Mouse (Mus musculus) intestine, embryonic 14.5 days (tissue): ENCODE measurements around the gene Prkag1. TPM values are rescaled to one million over a fixed set of nuclear protein-coding genes. Genes with fewer than 3 reads are reported as not detected.

Experiments
- ATAC-seq: fragments of 200-750 bp; cut with Nextera tagmentation; replicated peaks from 2 replicates; pipeline ENCODE4 v1.8.0; 2017; ENCODE audit warnings: low read depth, moderate number of reproducible peaks, moderate TSS enrichment, moderate library complexity; ENCODE audit not compliant: low FRiP score, low TSS enrichment
- DNase-seq: peaks from one replicate; pipeline ENCODE4 v3.0.0-alpha.2; 2018; ENCODE audit warnings: low spot score
- H3K27ac ChIP-seq: fragments of 300-500 bp; sonication (generic); 2 replicates; pipeline ENCODE4 v1.5.1; 2014; ENCODE audit warnings: low read depth, mild to moderate bottlenecking, control low read depth
- H3K27me3 ChIP-seq: fragments of 300-500 bp; sonication (generic); replicated peaks from 2 replicates; pipeline ENCODE4 v1.6.1; 2014; ENCODE audit warnings: low read length, control low read depth; ENCODE audit not compliant: control insufficient read depth, insufficient read depth
- H3K36me3 ChIP-seq: fragments of 300-500 bp; sonication (generic); 2 replicates; pipeline ENCODE4 v1.6.1; 2014; ENCODE audit warnings: low read length, control low read depth; ENCODE audit not compliant: control insufficient read depth, insufficient read depth
- H3K4me1 ChIP-seq: fragments of 300-500 bp; sonication (generic); replicated peaks from 2 replicates; pipeline ENCODE4 v1.6.1; 2014; ENCODE audit warnings: low read length, control low read depth, mixed read lengths; ENCODE audit not compliant: control insufficient read depth, insufficient read depth
- H3K4me2 ChIP-seq: fragments of 300-500 bp; sonication (generic); 2 replicates; pipeline ENCODE4 v1.6.1; 2014; ENCODE audit warnings: low read length
- H3K4me3 ChIP-seq: fragments of 300-500 bp; sonication (generic); 2 replicates; pipeline ENCODE4 v1.5.1; 2014; ENCODE audit warnings: low read depth, low read length, control low read depth, mixed read lengths
- H3K9ac ChIP-seq: fragments of 300-500 bp; sonication (generic); 2 replicates; pipeline ENCODE4 v1.6.1; 2014; ENCODE audit warnings: mild to moderate bottlenecking, low read length
- H3K9me3 ChIP-seq: fragments of 300-500 bp; sonication (generic); 2 replicates; pipeline ENCODE4 v1.6.1; 2016; ENCODE audit warnings: low read length, control low read depth; ENCODE audit not compliant: control insufficient read depth
- WGBS: fragments of 180-500 bp; shearing (Covaris S2); extraction: QIAGEN DNeasy Blood & Tissue Kit; methylation state at CpG from one replicate; pipeline ENCODE4 v1.1.7; 2014; 5-methylcytosine and 5-hydroxymethylcytosine counted together
- polyA plus RNA-seq: library from polyadenylated mRNA; unstranded; fragments of >200 nt; fragmentation: Nextera tagmentation; extraction: Ambion mirVana; gene quantifications from 2 replicates; pipeline ENCODE4 v1.2.1, GENCODE M21; 2014

Prkag1 gene
- polyA plus RNA-seq, 1 experiment from 2014 or later = 77.3 TPM

DNA sequence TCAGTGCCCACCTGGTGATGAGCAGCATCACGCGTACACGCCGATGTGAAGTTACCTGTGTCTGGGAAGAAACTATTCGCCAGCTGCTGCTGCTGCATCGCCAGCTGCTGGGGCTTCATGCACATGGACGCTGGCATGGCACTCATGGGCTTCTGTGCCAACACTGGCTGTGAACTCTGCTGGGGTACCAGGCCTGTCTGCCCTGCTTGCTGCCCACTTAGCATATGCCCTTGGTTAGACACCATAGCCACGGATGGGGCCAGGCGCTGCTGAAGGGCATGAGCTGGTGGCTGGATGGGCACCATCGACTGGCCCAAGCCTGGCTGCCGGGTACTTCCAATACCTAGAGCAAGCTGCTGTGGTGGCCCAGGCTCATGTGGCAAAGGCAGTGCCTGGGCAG, 17.8 kb upstream of the Prkag1 start:
- Histone ChIP-seq H3K9me3 (no peaks in the 10 kb centered on the region), H3K9ac (no peak overlapping the region), H3K4me1 (no peaks in the 10 kb centered on the region), H3K27ac (no peak overlapping the region), H3K4me2 (no peak overlapping the region), H3K27me3 (no peaks in the 10 kb centered on the region), H3K4me3 (no peak overlapping the region), H3K36me3 (peaks cover 100% of the 10 kb centered on the region)
- ATAC-seq (no peak), DNase-seq (no peak)
- 97% methylated on average over 11 of the region's 11 CpGs for WGBS

DNA sequence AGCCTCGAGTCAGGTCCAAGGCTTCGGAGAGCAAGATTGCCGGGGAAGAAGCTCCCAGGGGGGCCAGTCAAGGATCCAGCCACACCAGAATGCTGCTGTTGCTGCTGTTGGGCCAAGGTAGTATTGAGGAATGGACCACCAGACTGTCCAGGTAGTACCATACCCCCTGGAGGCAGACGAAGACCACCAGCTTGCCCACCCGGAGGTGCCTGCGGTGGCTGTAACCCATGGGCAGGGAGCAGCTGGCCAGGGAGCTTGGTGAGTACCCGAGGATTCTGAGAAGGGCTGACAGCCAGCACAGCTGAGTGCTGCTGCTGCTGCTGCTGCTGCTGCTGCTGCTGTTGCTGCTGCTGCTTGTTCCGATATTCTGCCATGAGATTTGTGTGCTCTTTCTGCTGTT, 14.8 kb upstream of the Prkag1 start:
- WGBS = 89% methylated on average over 8 of the region's 8 CpGs
- H3K9me3 ChIP-seq = no peaks in the 10 kb centered on the region
- no peaks in the 10 kb centered on the region for H3K4me1 ChIP-seq
- DNase-seq (no peak), ATAC-seq (no peak)
- H3K27me3 ChIP-seq = no peaks in the 10 kb centered on the region
- H3K9ac ChIP-seq = no peak overlapping the region
- no peak overlapping the region for H3K4me3 ChIP-seq
- no peak overlapping the region for H3K4me2 ChIP-seq
- peaks cover 100% of the 10 kb centered on the region for H3K36me3 ChIP-seq
- H3K27ac ChIP-seq = no peak overlapping the region

DNA sequence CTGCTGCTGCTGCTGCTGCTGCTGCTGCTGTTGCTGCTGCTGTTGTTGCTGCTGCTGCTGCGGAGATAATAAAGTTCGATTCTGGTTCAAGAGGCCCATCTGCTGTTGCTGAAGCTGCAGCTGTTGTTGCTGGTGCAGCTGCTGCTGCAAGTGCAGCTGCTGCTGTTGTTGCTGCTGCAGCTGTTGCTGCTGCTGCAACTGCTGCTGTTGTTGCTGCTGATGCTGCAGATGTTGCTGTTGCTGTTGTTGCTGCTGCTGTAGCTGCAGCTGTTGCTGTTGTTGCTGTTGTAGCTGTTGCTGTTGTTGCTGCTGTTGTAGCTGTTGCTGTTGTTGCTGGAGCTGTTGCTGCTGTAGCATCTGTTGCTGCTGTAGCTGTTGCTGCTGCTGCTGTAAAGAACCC, 13.8 kb upstream of the Prkag1 start:
- Histone ChIP-seq H3K9me3 (no peaks in the 10 kb centered on the region), H3K27me3 (no peaks in the 10 kb centered on the region), H3K9ac (no peak overlapping the region), H3K36me3 (peaks cover 100% of the 10 kb centered on the region), H3K27ac (no peak overlapping the region), H3K4me3 (no peak overlapping the region), H3K4me2 (no peak overlapping the region), H3K4me1 (no peaks in the 10 kb centered on the region)
- WGBS = 95% methylated on average over 2 of the region's 2 CpGs
- ATAC-seq (no peak), DNase-seq (no peak)

DNA sequence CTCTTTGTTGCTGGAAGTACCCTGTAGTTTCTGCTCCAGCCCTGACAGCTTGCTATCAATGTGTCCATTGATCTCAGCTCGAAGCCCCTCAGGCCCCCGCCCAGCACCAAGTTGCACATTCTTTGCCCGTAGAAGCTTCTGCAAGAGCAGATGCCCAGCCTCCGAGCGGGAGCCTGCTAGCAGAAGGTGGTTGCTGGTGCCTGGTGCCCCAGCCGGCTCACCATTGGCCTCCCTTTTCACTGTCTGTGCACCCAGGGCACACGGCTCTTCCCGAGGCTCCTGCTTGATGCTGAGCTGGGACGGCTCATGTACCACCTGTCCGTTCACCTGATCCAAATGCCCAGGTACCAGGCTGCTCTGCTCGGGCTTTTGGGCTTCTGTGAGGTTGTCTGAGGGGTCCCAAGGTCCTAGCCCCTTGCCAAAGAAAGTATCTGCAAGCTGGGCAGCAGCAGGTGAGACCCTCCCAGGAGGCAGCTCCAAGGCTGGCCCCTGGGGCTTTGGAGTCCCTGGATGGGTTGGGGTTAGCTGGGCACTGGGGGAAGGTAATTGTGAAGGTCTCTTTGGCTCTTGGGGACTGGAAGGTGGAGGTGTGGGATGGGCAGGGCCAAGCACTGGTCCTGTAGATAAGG, 12.4 kb upstream of the Prkag1 start:
- WGBS = 94% methylated on average over 11 of the region's 11 CpGs
- Histone ChIP-seq H3K27ac (no peak overlapping the region), H3K4me3 (no peak overlapping the region), H3K4me2 (no peak overlapping the region), H3K36me3 (peaks cover 100% of the 10 kb centered on the region), H3K4me1 (no peaks in the 10 kb centered on the region), H3K9me3 (no peaks in the 10 kb centered on the region), H3K27me3 (no peaks in the 10 kb centered on the region), H3K9ac (no peak overlapping the region)
- ATAC-seq (no peak), DNase-seq (no peak)

DNA sequence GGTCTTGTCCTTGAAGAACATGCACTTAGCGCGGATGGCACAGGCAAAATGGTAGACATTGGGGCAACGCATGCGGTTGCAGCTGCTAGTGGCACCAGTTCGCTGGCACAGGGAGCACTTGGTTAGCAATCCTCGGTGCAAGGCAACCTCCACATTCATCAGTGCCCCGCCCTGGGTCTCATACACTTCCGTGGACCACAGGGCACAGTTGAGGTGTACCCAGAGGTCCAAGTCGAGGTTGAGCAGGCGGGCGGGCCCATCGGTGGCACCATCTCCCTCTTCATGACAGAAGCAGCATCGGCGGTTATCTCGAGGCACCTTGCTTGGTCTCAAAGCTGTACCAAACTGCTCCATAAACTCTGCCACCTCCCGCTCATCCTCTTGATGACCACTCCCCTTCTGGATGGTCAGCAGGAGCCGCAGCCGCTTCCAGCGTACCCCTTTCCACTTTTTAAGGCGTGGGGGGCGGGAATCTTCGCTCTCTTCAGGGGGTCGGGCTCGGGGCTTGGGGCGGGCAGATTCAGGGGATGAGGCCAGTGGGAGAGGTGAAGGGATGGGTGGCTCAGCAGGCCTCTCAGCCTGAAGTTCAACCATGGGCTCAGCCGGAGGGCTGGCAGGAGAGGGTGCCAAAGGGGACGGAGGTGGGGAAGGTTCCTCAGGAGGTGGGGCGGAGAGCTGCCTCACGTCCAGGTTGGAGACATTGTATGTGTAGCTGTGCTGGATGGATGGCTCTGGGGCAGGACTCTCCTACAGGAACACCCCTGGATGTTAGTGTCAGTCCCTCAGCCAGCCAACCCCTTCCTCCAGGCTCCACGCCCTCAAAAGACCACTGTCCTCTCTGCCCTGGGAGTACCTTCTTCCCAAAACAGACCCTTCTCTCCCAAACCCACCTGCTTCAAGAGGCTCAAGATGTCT, 8.6 kb upstream of the Prkag1 start:
- no peaks in the 10 kb centered on the region for H3K9me3 ChIP-seq
- H3K9ac ChIP-seq = no peak overlapping the region
- DNase-seq (no peak), ATAC-seq (no peak)
- WGBS = 95% methylated on average over 30 of the region's 30 CpGs
- H3K4me3 ChIP-seq = no peak overlapping the region
- H3K4me2 ChIP-seq = no peak overlapping the region
- peaks cover 100% of the 10 kb centered on the region for H3K36me3 ChIP-seq
- H3K27ac ChIP-seq = no peak overlapping the region
- no peaks in the 10 kb centered on the region for H3K4me1 ChIP-seq
- no peaks in the 10 kb centered on the region for H3K27me3 ChIP-seq

DNA sequence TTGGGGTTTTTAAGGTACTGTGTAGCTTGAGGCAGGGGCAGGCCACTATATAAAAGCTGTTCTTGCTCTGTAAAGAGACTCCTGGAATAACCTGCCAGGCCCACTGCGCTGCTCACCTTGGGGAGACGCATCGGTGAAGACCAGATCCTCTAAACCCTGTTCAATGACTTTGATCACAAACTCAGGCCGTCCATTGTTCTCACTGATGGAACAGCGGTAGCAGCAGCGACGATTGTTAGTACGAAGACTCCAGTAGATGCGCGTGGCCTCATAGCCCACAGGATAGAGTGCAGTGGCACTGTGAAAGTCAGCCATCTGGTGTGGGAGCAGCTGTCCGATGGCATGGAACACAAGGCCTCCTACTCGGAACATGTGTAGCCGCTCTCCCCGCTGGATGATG, 7.8 kb upstream of the Prkag1 start:
- Histone ChIP-seq H3K27ac (no peak overlapping the region), H3K4me3 (no peak overlapping the region), H3K36me3 (peaks cover 100% of the 10 kb centered on the region), H3K4me1 (no peaks in the 10 kb centered on the region), H3K9ac (no peak overlapping the region), H3K4me2 (no peak overlapping the region), H3K27me3 (no peaks in the 10 kb centered on the region), H3K9me3 (no peaks in the 10 kb centered on the region)
- no peak for DNase-seq
- ATAC-seq = no peak
- WGBS = 92% methylated on average over 14 of the region's 14 CpGs

DNA sequence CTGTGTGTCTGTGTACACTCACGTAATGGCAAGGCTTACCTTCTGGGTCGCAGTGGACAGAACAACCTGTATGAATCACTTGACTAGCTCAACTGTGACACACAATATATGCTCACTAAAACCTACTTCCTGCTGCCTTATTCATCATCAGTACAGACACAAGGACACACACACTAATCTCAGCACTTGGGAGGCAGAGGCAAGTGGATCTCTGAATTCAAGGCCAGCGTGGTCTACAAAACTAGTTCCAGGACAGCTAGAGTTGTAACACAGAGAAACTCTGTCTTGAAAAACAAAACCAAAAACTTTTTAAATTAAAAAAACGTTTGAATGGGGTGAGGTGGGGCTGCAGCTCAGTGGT, 6.4 kb upstream of the Prkag1 start:
- no peak overlapping the region for H3K9ac ChIP-seq
- DNase-seq (no peak), ATAC-seq (no peak)
- H3K4me2 ChIP-seq = no peak overlapping the region
- H3K9me3 ChIP-seq = no peaks in the 10 kb centered on the region
- WGBS = 77% methylated on average over 4 of the region's 4 CpGs
- H3K27me3 ChIP-seq = no peaks in the 10 kb centered on the region
- H3K36me3 ChIP-seq = peaks cover 96% of the 10 kb centered on the region
- no peaks in the 10 kb centered on the region for H3K4me1 ChIP-seq
- no peak overlapping the region for H3K27ac ChIP-seq
- no peak overlapping the region for H3K4me3 ChIP-seq

DNA sequence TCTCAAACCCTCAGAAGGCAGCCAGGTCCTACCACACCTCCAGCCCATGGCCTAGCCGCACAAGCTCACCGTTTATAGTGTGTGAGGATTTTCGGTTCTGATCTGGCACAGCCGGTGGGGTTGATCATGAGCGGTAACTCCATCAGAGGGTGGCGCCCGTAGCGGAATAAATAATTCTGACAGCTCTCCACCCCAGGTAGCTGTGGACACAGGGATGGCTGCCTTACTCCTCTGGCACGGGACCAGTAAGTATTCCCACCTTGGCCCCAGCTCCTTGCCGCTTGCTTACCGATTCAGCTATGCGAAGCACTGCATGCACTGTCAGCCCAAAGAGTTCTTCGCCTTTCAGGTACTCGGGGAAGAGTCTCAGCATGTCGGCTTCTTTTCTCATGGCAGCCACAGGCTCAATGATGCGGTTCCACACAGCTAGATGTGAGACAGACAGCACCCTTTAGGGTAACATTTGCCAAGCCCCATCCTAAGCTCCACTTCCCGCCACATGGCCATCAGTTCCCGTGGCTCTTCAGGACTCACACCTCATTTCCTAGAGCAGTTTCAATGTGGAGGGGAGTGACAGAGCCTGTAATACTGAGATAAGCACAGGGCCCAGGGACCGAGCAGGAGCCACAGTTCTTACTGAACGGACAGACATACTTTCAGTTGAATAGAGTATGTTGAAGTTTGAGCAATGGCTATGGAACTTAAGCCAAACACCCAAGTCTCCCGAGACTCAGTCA, 5.9 kb upstream of the Prkag1 start:
- Histone ChIP-seq H3K36me3 (peaks cover 90% of the 10 kb centered on the region), H3K4me2 (no peak overlapping the region), H3K9ac (no peak overlapping the region), H3K4me3 (no peak overlapping the region), H3K27me3 (no peaks in the 10 kb centered on the region), H3K4me1 (no peaks in the 10 kb centered on the region; the same call in 1 of the 2 replicates), H3K27ac (no peak overlapping the region), H3K9me3 (no peaks in the 10 kb centered on the region)
- DNase-seq (no peak), ATAC-seq (no peak)
- 93% methylated on average over 21 of the region's 21 CpGs for WGBS
